Mouse (Mus musculus): ENCODE measurements around the gene Aknad1. TPM values are rescaled to one million over a fixed set of nuclear protein-coding genes. Genes with fewer than 3 reads are reported as not detected.

Aknad1 gene
- polyA plus RNA-seq, 1 experiment from 2014 or later: 0.37 TPM

DNA sequence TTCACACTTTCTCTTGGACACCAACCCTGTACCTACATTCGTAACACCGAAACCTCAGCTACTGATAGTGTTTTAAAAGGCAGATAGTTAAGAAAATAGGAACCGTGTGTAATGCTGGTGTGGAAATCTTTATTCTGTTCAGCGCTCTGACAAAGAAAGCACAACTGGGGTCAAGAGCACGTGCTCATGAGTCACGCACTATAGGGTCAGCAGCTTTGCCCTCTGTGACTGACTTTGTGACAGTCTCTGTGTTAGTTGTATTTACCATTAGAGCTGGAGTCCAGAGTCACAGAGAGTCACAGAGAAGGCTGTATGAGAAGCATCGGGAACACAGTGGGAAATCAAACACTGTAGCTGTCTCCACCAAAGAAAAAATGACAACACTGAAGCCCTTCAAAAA lies 27.5 kb downstream of the Aknad1 start:
- WGBS (ENCODE audit: insufficient replicate concordance): 68% methylated on average over 7 of the region's 7 CpGs

GRCm38 (mm10) chr3:108767416-108767815 lies 28.0 kb downstream of the Aknad1 start:
- H3K27me3 ChIP-seq: peaks cover 23% of the 10 kb centered on the region
- H3K4me3 ChIP-seq (replicated peaks): no peak overlapping the region
- DNase-seq: no peak
- no peaks in the 10 kb centered on the region for H3K36me3 ChIP-seq
- no peak overlapping the region for H3K9ac ChIP-seq
- H3K4me2 ChIP-seq: no peak overlapping the region
- H3K27ac ChIP-seq: no peak overlapping the region
- peaks cover 17% of the 10 kb centered on the region; the same call in 1 of the 2 replicates for H3K4me1 ChIP-seq (replicated peaks)
- H3K9me3 ChIP-seq (replicated peaks): no peaks in the 10 kb centered on the region
- WGBS (ENCODE audit: insufficient replicate concordance): 32% methylated on average over 10 of the region's 10 CpGs
- no peak for ATAC-seq (ENCODE audit: low read depth)

More for the DNA sequence above, 27.5 kb downstream of the Aknad1 start:
- Histone ChIP-seq H3K27me3 (peaks cover 25% of the 10 kb centered on the region), H3K9ac (no peak overlapping the region), H3K9me3 (replicated peaks) (no peaks in the 10 kb centered on the region), H3K4me3 (replicated peaks) (no peak overlapping the region), H3K27ac (no peak overlapping the region), H3K36me3 (no peaks in the 10 kb centered on the region), H3K4me1 (replicated peaks) (peaks cover 17% of the 10 kb centered on the region; the same call in 1 of the 2 replicates), H3K4me2 (no peak overlapping the region)
- DNase-seq (no peak), ATAC-seq (ENCODE audit: low read depth) (no peak)

DNA sequence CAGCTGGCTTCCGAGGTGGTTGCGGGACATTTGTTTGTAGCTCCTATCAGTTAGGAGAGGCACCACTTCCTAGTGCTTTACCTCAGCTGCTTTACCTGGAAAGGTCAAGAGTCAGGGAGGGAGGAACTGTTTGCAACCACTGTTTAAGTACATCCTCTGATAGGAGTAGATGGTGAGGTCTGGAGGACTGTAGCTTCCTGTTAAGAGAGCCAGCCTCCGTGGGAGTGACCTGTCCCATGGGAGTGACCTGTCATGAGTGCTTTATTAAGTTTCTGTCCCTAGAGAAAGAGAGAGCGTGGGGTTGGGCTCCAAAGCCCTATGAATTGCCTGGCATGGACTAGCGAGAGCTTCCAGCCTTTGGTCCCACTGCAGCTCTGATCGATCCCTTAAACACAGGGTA lies 30.1 kb downstream of the Aknad1 start:
- ATAC-seq (ENCODE audit: low read depth): no peak; the same call in 1 of the 2 replicates
- Histone ChIP-seq H3K4me3 (replicated peaks) (no peak overlapping the region), H3K27ac (no peak overlapping the region), H3K27me3 (peaks cover 12% of the 10 kb centered on the region; the same call in 1 of the 2 replicates), H3K36me3 (no peaks in the 10 kb centered on the region), H3K4me1 (replicated peaks) (peaks cover 17% of the 10 kb centered on the region; the same call in 1 of the 2 replicates), H3K4me2 (no peak overlapping the region), H3K9ac (no peak overlapping the region), H3K9me3 (replicated peaks) (no peaks in the 10 kb centered on the region)
- no peak for DNase-seq
- 47% methylated on average over 6 of the region's 6 CpGs for WGBS (ENCODE audit: insufficient replicate concordance)

DNA sequence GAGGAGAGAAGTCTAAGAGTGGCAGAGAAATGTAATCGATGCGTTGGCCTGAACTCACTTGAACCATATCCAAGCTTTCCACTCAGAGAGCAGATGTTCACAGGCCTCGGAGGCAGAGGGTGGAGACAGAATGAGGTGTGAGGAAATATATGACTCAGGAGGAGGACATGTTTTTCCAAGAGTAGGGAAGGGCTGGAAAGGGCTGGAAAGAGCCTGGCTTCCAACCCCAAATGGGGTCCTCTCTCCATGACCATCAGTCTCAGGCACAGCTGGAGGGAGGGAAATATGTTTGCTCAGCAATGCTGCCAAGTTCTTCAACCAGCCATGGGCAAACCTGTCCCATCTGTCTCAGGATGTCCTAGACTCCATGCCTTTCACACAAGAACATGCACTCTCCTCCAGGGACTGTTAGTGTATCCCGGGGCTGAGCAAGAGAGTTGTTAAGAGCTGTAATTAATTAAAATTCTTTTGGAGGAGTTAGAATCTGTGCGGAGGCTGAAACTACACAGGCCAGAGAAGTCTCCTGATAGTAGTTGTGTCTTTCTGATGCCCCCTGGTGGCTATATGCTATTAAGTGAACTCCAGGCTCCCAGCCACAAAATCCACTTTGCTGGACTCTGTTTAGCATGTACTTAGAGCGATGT lies 31.4 kb downstream of the Aknad1 start:
- peaks cover 14% of the 10 kb centered on the region; the same call in 1 of the 2 replicates for H3K4me1 ChIP-seq (replicated peaks)
- no peak overlapping the region for H3K9ac ChIP-seq
- H3K36me3 ChIP-seq: no peaks in the 10 kb centered on the region
- peak; percentile 45 for ATAC-seq (ENCODE audit: low read depth)
- H3K4me3 ChIP-seq (replicated peaks): no peak overlapping the region
- no peak overlapping the region for H3K27ac ChIP-seq
- DNase-seq: peak; percentile 52
- H3K9me3 ChIP-seq (replicated peaks): no peaks in the 10 kb centered on the region
- WGBS (ENCODE audit: insufficient replicate concordance): 40% methylated on average over 6 of the region's 6 CpGs
- H3K27me3 ChIP-seq: peaks cover 4% of the 10 kb centered on the region; the same call in 1 of the 2 replicates
- H3K4me2 ChIP-seq: no peak overlapping the region

- 82% methylated on average over 13 of the region's 13 CpGs for WGBS (ENCODE audit: insufficient replicate concordance)
- peaks cover 12% of the 10 kb centered on the region; the same call in 1 of the 2 replicates for H3K4me1 ChIP-seq (replicated peaks)
- H3K4me2 ChIP-seq: no peak overlapping the region
- no peak overlapping the region for H3K4me3 ChIP-seq (replicated peaks)
- no peaks in the 10 kb centered on the region for H3K36me3 ChIP-seq
- H3K27me3 ChIP-seq: no peaks in the 10 kb centered on the region
- H3K27ac ChIP-seq: no peak overlapping the region
- H3K9ac ChIP-seq: no peak overlapping the region
- ATAC-seq (ENCODE audit: low read depth) (peak; percentile 14; the same call in 1 of the 2 replicates), DNase-seq (no peak)
- no peaks in the 10 kb centered on the region for H3K9me3 ChIP-seq (replicated peaks)
These were observed 32.8 kb downstream of the Aknad1 start for GRCm38 (mm10) chr3:108772211-108772610.

- Histone ChIP-seq H3K9ac (no peak overlapping the region), H3K4me2 (no peak overlapping the region), H3K36me3 (no peaks in the 10 kb centered on the region), H3K4me1 (replicated peaks) (0 out of 2 replicates have a peak, but pooled peaks cover 7% of the 10 kb centered on the region), H3K27ac (no peak overlapping the region), H3K27me3 (no peaks in the 10 kb centered on the region), H3K4me3 (replicated peaks) (no peak overlapping the region), H3K9me3 (replicated peaks) (no peaks in the 10 kb centered on the region)
- DNase-seq (no peak), ATAC-seq (ENCODE audit: low read depth) (no peak)
- WGBS (ENCODE audit: insufficient replicate concordance): 86% methylated on average over 3 of the region's 3 CpGs
These were observed 33.4 kb downstream of the Aknad1 start for GRCm38 (mm10) chr3:108772811-108773210.

GRCm38 (mm10) chr3:108778761-108779540 lies 39.5 kb downstream of the Aknad1 start:
- Histone ChIP-seq H3K36me3 (no peaks in the 10 kb centered on the region), H3K27me3 (no peaks in the 10 kb centered on the region), H3K4me1 (replicated peaks) (no peaks in the 10 kb centered on the region; the same call in 1 of the 2 replicates), H3K9ac (no peak overlapping the region), H3K4me2 (no peak overlapping the region), H3K27ac (no peak overlapping the region), H3K4me3 (replicated peaks) (no peak overlapping the region), H3K9me3 (replicated peaks) (no peaks in the 10 kb centered on the region)
- ATAC-seq (ENCODE audit: low read depth): no peak
- no peak for DNase-seq
- 58% methylated on average over 4 of the region's 4 CpGs for WGBS (ENCODE audit: insufficient replicate concordance)

GRCm38 (mm10) chr3:108781238-108781883 lies 41.9 kb downstream of the Aknad1 start:
- WGBS (ENCODE audit: insufficient replicate concordance): 64% methylated on average over 10 of the region's 10 CpGs
- H3K27me3 ChIP-seq: no peaks in the 10 kb centered on the region
- ATAC-seq (ENCODE audit: low read depth) (no peak), DNase-seq (no peak)
- no peak overlapping the region for H3K27ac ChIP-seq
- H3K36me3 ChIP-seq: no peaks in the 10 kb centered on the region
- H3K9me3 ChIP-seq (replicated peaks): no peaks in the 10 kb centered on the region
- no peaks in the 10 kb centered on the region; the same call in 1 of the 2 replicates for H3K4me1 ChIP-seq (replicated peaks)
- no peak overlapping the region for H3K4me2 ChIP-seq
- H3K9ac ChIP-seq: no peak overlapping the region
- H3K4me3 ChIP-seq (replicated peaks): no peak overlapping the region

DNA sequence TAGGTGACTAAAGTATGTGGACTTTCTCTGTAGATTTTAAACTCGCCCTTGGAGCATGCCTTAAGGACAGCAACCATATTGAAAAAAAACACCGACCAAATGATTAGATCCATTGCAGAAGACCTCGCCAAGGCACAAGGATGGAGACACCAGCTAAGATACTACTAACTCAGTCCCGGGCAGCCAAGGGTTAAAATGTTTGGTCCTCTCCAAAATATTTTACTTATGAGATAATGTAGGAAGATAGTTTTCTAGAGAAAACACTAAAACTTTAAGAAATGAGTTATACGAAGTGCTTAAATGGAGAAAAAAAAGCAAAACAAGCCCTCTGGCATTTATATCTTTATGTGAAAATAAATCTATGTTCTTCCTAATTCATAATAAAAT lies 42.4 kb downstream of the Aknad1 start:
- H3K4me1 ChIP-seq (replicated peaks): no peaks in the 10 kb centered on the region; the same call in 1 of the 2 replicates
- no peak overlapping the region for H3K4me2 ChIP-seq
- H3K9me3 ChIP-seq (replicated peaks): no peaks in the 10 kb centered on the region
- H3K36me3 ChIP-seq: no peaks in the 10 kb centered on the region
- ATAC-seq (ENCODE audit: low read depth) (no peak), DNase-seq (no peak)
- no peaks in the 10 kb centered on the region for H3K27me3 ChIP-seq
- WGBS (ENCODE audit: insufficient replicate concordance): 59% methylated on average over 5 of the region's 5 CpGs
- no peak overlapping the region for H3K4me3 ChIP-seq (replicated peaks)
- H3K27ac ChIP-seq: no peak overlapping the region
- no peak overlapping the region for H3K9ac ChIP-seq

- 54% methylated on average over 6 of the region's 6 CpGs for WGBS (ENCODE audit: insufficient replicate concordance)
- no peak for DNase-seq
- Histone ChIP-seq H3K9ac (no peak overlapping the region), H3K9me3 (replicated peaks) (no peaks in the 10 kb centered on the region), H3K36me3 (no peaks in the 10 kb centered on the region), H3K27me3 (no peaks in the 10 kb centered on the region), H3K4me1 (replicated peaks) (no peaks in the 10 kb centered on the region; the same call in 1 of the 2 replicates), H3K4me3 (replicated peaks) (no peak overlapping the region), H3K4me2 (no peak overlapping the region), H3K27ac (no peak overlapping the region)
- no peak for ATAC-seq (ENCODE audit: low read depth)
These were observed 43.0 kb downstream of the Aknad1 start for GRCm38 (mm10) chr3:108782364-108782895.

DNA sequence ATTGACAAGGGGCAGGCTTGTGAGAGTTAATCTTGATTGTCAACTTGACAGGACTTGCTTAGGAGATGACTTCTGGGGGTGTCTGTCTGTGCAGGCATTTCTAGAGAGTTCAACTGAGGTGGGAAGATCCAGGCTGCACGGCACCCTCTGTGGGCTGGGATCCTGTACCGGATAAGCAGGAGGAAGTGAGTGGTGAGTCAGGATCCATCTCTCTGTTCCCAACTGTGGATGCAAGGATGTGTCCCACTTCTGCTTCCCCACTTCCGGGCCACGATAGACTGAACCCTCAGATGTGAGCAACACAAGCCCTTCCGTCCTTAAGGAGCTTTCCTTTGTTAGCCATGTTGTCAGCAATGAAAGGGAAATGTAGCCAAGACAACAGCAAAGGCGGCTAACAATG lies 47.1 kb downstream of the Aknad1 start:
- no peak for ATAC-seq (ENCODE audit: low read depth)
- WGBS (ENCODE audit: insufficient replicate concordance): 59% methylated on average over 6 of the region's 6 CpGs
- no peaks in the 10 kb centered on the region for H3K9me3 ChIP-seq (replicated peaks)

More for the DNA sequence above, 47.1 kb downstream of the Aknad1 start:
- Histone ChIP-seq H3K4me1 (replicated peaks) (peaks cover 11% of the 10 kb centered on the region), H3K27me3 (no peaks in the 10 kb centered on the region), H3K27ac (no peak overlapping the region), H3K36me3 (no peaks in the 10 kb centered on the region), H3K9ac (no peak overlapping the region), H3K4me2 (no peak overlapping the region), H3K4me3 (replicated peaks) (no peak overlapping the region)
- DNase-seq: no peak

Data from liver, embryonic 13.5 days (tissue).